Mouse (Mus musculus) intestine, embryonic 15.5 days (tissue): ENCODE measurements at regions not wholly inside any gene's neighbourhood (a gene's known extent, or its start where the extent isn't known, plus 50 kb on each side); places are given as distances from the start of the nearest gene placed in this dataset.

Experiments used
- ATAC-seq: fragments of 200-750 bp; cut with Nextera tagmentation; 2 replicates; pipeline ENCODE4 v1.8.0; 2017; ENCODE audit warnings: moderate TSS enrichment, moderate library complexity
- H3K27ac ChIP-seq: fragments of 300-500 bp; sonication (generic); 2 replicates; pipeline ENCODE4 v1.5.1; 2015; ENCODE audit warnings: mild to moderate bottlenecking, inconsistent platforms
- H3K27me3 ChIP-seq: fragments of 300-500 bp; sonication (generic); replicated peaks from 2 replicates; pipeline ENCODE4 v1.6.1; 2015; ENCODE audit warnings: inconsistent platforms
- H3K36me3 ChIP-seq: fragments of 300-500 bp; sonication (generic); 2 replicates; pipeline ENCODE4 v1.6.1; 2015; ENCODE audit warnings: inconsistent platforms
- H3K4me1 ChIP-seq: fragments of 300-500 bp; sonication (generic); replicated peaks from 2 replicates; pipeline ENCODE4 v1.6.1; 2015; ENCODE audit warnings: inconsistent platforms
- H3K4me2 ChIP-seq: fragments of 300-500 bp; sonication (generic); replicated peaks from 2 replicates; pipeline ENCODE4 v1.6.1; 2015; ENCODE audit warnings: mild to moderate bottlenecking, inconsistent platforms
- H3K4me3 ChIP-seq: fragments of 300-500 bp; sonication (generic); replicated peaks from 2 replicates; pipeline ENCODE4 v1.5.1; 2015; ENCODE audit warnings: inconsistent platforms
- H3K9ac ChIP-seq: fragments of 300-500 bp; sonication (generic); 2 replicates; pipeline ENCODE4 v1.6.1; 2015; ENCODE audit warnings: inconsistent platforms
- H3K9me3 ChIP-seq: fragments of 300-500 bp; sonication (generic); 2 replicates; pipeline ENCODE4 v1.6.1; 2016; ENCODE audit warnings: inconsistent platforms
- WGBS: fragments of 180-500 bp; shearing (Covaris S2); methylation state at CpG from one replicate; pipeline ENCODE4 v1.1.7; 2015; 5-methylcytosine and 5-hydroxymethylcytosine counted together

DNA sequence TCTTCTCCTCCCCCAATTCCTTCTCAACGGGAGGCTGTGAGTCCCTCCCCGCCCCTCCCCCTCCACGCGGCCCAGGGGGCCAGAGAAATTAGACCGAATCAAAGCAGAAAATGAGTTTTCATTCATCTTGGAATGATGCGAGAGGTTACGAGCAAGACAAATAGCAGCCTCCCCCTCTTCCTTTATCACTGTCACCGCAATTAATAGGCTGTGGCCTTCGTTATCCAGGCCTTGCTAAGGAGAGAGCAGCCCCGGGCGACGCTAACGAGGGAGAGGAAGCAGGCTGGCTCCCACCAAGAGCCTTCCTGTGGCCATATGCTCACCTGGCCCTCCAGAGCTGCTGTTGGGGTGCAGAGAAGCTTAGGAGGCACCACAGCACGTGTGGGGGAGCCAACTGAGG, 61.8 kb upstream of the Lhx1 start:
- no peak overlapping the region for H3K4me2 ChIP-seq
- no peak for ATAC-seq
- no peaks in the 10 kb centered on the region for H3K27me3 ChIP-seq
- H3K9ac ChIP-seq: no peak overlapping the region
- H3K9me3 ChIP-seq: no peaks in the 10 kb centered on the region
- 46% methylated on average over 14 of the region's 14 CpGs for WGBS
- H3K4me1 ChIP-seq: no peaks in the 10 kb centered on the region
- no peak overlapping the region for H3K27ac ChIP-seq
- H3K36me3 ChIP-seq: no peaks in the 10 kb centered on the region
- H3K4me3 ChIP-seq: no peak overlapping the region

DNA sequence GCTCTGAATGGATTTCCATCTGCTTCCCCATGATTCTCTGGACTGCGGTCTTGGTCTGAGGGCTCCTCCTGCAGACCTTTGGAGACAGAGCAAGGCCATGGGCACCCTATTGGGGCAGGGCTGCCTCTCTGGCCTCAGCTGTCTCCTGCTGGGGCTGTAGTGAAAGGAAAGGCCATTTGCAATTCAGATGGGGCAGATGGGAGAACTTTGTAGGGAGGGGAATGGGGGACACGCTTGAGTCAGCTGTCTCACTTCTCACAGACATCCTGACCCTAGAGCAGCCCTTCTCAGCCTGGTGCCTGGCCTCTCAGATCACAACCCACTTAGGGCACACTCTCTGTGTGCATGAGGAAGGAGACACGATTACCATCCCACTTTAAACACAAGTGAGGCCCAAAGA, 60.3 kb upstream of the Lhx1 start:
- no peaks in the 10 kb centered on the region for H3K36me3 ChIP-seq

DNA sequence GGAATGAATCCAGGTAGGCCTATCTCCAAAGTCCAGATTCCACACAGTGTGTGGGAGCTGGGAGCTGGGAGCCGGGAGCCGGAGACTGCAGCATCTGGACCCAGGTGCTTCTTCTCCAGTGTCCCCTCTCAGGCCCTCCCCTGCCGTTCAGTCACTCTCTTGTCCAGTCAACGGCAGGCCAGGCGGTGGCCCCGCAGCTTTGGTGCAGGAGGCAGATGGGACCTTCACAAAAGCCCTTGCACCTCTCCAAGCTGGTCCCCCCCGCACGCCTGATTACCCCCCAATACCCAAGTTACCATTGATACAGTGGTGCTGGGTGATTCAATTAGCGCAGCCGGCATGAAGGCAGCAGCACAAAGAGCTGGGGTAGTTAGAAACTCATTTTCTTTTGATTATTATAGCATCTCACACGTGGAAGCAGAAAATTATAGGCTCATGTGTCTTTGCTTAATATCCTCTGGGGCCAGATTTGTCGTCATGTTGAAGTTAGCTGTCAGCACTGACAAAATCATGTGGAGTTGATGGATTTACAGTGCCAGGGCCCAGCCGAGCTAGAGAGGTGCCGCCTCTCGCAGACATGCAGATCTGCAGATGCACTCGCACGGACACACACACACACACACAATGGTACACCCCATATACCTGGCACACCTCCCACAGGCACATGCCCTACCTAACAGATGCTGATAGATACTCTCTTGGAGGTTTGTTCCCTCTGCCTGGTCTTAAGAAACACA, 53.6 kb upstream of the Lhx1 start:
- 77% methylated on average over 17 of the region's 17 CpGs for WGBS
- no peaks in the 10 kb centered on the region for H3K36me3 ChIP-seq
- no peaks in the 10 kb centered on the region for H3K27me3 ChIP-seq
- H3K4me2 ChIP-seq: no peak overlapping the region
- no peaks in the 10 kb centered on the region for H3K9me3 ChIP-seq
- no peak overlapping the region for H3K4me3 ChIP-seq
- no peak for ATAC-seq
- H3K4me1 ChIP-seq: no peaks in the 10 kb centered on the region
- no peak overlapping the region for H3K9ac ChIP-seq
- H3K27ac ChIP-seq: no peak overlapping the region

More for the DNA sequence above, 60.3 kb upstream of the Lhx1 start:
- Histone ChIP-seq H3K27me3 (no peaks in the 10 kb centered on the region), H3K9ac (no peak overlapping the region), H3K4me1 (no peaks in the 10 kb centered on the region), H3K9me3 (no peaks in the 10 kb centered on the region), H3K4me2 (no peak overlapping the region), H3K27ac (no peak overlapping the region), H3K4me3 (no peak overlapping the region)
- WGBS: 45% methylated on average over 3 of the region's 3 CpGs
- no peak for ATAC-seq
